Mouse (Mus musculus) embryonic facial prominence, embryonic 15.5 days (tissue): ENCODE data around the gene Gas2l2. TPM values are rescaled to one million over a fixed set of nuclear protein-coding genes. Genes with fewer than 3 reads are reported as not detected.

ENCODE experiments used
- ATAC-seq: fragments of 200-750 bp; cut with Nextera tagmentation; 2 replicates; pipeline ENCODE4 v1.8.0; 2017; ENCODE audit warnings: low read depth, moderate TSS enrichment; ENCODE audit not compliant: insufficient number of reproducible peaks, low FRiP score, low TSS enrichment
- H3K27ac ChIP-seq: fragments of 300-500 bp; sonication (generic); replicated peaks from 2 replicates; pipeline ENCODE4 v1.5.1; 2015; ENCODE audit warnings: mild to moderate bottlenecking, inconsistent platforms
- H3K27me3 ChIP-seq: fragments of 300-500 bp; sonication (generic); 2 replicates; pipeline ENCODE4 v1.6.1; 2015; ENCODE audit warnings: inconsistent platforms
- H3K36me3 ChIP-seq: fragments of 300-500 bp; sonication (generic); 2 replicates; pipeline ENCODE4 v1.6.1; 2015; ENCODE audit warnings: mild to moderate bottlenecking, inconsistent platforms
- H3K4me1 ChIP-seq: fragments of 300-500 bp; sonication (generic); 2 replicates; pipeline ENCODE4 v1.6.1; 2015; ENCODE audit warnings: inconsistent platforms
- H3K4me2 ChIP-seq: fragments of 300-500 bp; sonication (generic); replicated peaks from 2 replicates; pipeline ENCODE4 v1.6.1; 2015; ENCODE audit warnings: mild to moderate bottlenecking, inconsistent platforms
- H3K4me3 ChIP-seq: fragments of 300-500 bp; sonication (generic); replicated peaks from 2 replicates; pipeline ENCODE4 v1.5.1; 2015; ENCODE audit warnings: mild to moderate bottlenecking, inconsistent platforms
- H3K9ac ChIP-seq: fragments of 300-500 bp; sonication (generic); 2 replicates; pipeline ENCODE4 v1.6.1; 2015; ENCODE audit warnings: inconsistent platforms
- H3K9me3 ChIP-seq: fragments of 300-500 bp; sonication (generic); replicated peaks from 2 replicates; pipeline ENCODE4 v1.6.1; 2016; ENCODE audit warnings: inconsistent platforms
- WGBS: fragments of 180-500 bp; shearing (Covaris S2); methylation state at CpG from one replicate; pipeline ENCODE4 v1.1.7; 2015; 5-methylcytosine and 5-hydroxymethylcytosine counted together
- polyA plus RNA-seq: library from polyadenylated mRNA; unstranded; fragments of >200 nt; fragmentation: Nextera tagmentation; extraction: Ambion mirVana; gene quantifications from 2 replicates; pipeline ENCODE4 v1.2.1, GENCODE M21; 2015

Gas2l2 gene
- polyA plus RNA-seq, 1 experiment from 2014 or later: 0.91 TPM

GRCm38 (mm10) chr11:83442596-83443267 lies 13.5 kb upstream of the Gas2l2 start:
- peak overlapping the region; percentile 36 for H3K4me2 ChIP-seq
- no peak for ATAC-seq

GRCm38 (mm10) chr11:83441235-83441634 lies 12.0 kb upstream of the Gas2l2 start:
- Histone ChIP-seq H3K27me3 (peaks cover 54% of the 10 kb centered on the region), H3K36me3 (no peaks in the 10 kb centered on the region), H3K4me3 (peak overlapping the region; percentile 64; the same call in 1 of the 2 replicates), H3K4me1 (peaks cover 21% of the 10 kb centered on the region), H3K27ac (no peak overlapping the region), H3K9ac (no peak overlapping the region), H3K9me3 (no peaks in the 10 kb centered on the region), H3K4me2 (peak overlapping the region; percentile 88)
- WGBS: 35% methylated on average over 7 of the region's 7 CpGs
- no peak for ATAC-seq

More at GRCm38 (mm10) chr11:83442596-83443267, 13.5 kb upstream of the Gas2l2 start:
- peaks cover 62% of the 10 kb centered on the region for H3K27me3 ChIP-seq
- H3K36me3 ChIP-seq: no peaks in the 10 kb centered on the region
- H3K27ac ChIP-seq: no peak overlapping the region
- peaks cover 24% of the 10 kb centered on the region for H3K4me1 ChIP-seq
- no peaks in the 10 kb centered on the region for H3K9me3 ChIP-seq
- 12% methylated on average over 29 of the region's 29 CpGs for WGBS
- H3K4me3 ChIP-seq: peak overlapping the region; percentile 17
- H3K9ac ChIP-seq: no peak overlapping the region

- peak overlapping the region; percentile 88 for H3K4me2 ChIP-seq
- peak; percentile 89 for ATAC-seq
These were observed 11.1 kb upstream of the Gas2l2 start for GRCm38 (mm10) chr11:83440081-83441064.

GRCm38 (mm10) chr11:83439426-83440060 lies 10.3 kb upstream of the Gas2l2 start:
- H3K9ac ChIP-seq: no peak overlapping the region
- WGBS: 32% methylated on average over 11 of the region's 11 CpGs
- H3K27ac ChIP-seq: no peak overlapping the region
- H3K9me3 ChIP-seq: no peaks in the 10 kb centered on the region
- peaks cover 15% of the 10 kb centered on the region for H3K4me1 ChIP-seq
- peaks cover 42% of the 10 kb centered on the region for H3K27me3 ChIP-seq
- H3K4me2 ChIP-seq: peak overlapping the region; percentile 88
- H3K4me3 ChIP-seq: peak overlapping the region; percentile 64
- H3K36me3 ChIP-seq: no peaks in the 10 kb centered on the region
- no peak for ATAC-seq

More at GRCm38 (mm10) chr11:83440081-83441064, 11.1 kb upstream of the Gas2l2 start:
- Histone ChIP-seq H3K4me1 (peaks cover 21% of the 10 kb centered on the region), H3K27me3 (peaks cover 46% of the 10 kb centered on the region), H3K36me3 (no peaks in the 10 kb centered on the region), H3K4me3 (peak overlapping the region; percentile 64), H3K9ac (peak overlapping the region; percentile 33), H3K27ac (no peak overlapping the region), H3K9me3 (no peaks in the 10 kb centered on the region)
- under 1% methylated on average over 65 of the region's 75 CpGs for WGBS

GRCm38 (mm10) chr11:83437377-83437776 lies 8.1 kb upstream of the Gas2l2 start, which contains the start of gene 1700020L24Rik:
Gene 1700020L24Rik (plus strand): TSS chr11:83437677.
- WGBS: 73% methylated on average over 1 of the region's 1 CpGs
- no peak within 1 kb of the TSS for H3K4me3 ChIP-seq
- no peak within 1 kb of the TSS for H3K27ac ChIP-seq
- H3K4me1 ChIP-seq: peaks cover 4% of the 10 kb centered on the region
- no peaks in the 10 kb centered on the region for H3K9me3 ChIP-seq
- ATAC-seq: no peak
- no peak within 1 kb of the TSS for H3K9ac ChIP-seq
- H3K4me2 ChIP-seq: no peak within 1 kb of the TSS
- H3K36me3 ChIP-seq: no peaks in the 10 kb centered on the region
- H3K27me3 ChIP-seq: peaks cover 20% of the 10 kb centered on the region

GRCm38 (mm10) chr11:83432533-83432932 lies 3.3 kb upstream of the Gas2l2 start:
- no peak overlapping the region for H3K27ac ChIP-seq
- H3K9me3 ChIP-seq: no peaks in the 10 kb centered on the region
- peaks cover 20% of the 10 kb centered on the region for H3K27me3 ChIP-seq
- WGBS: 81% methylated on average over 2 of the region's 2 CpGs
- no peak overlapping the region for H3K9ac ChIP-seq
- 0 out of 2 replicates have a peak, but pooled peaks cover 5% of the 10 kb centered on the region for H3K4me1 ChIP-seq
- no peak overlapping the region for H3K4me3 ChIP-seq
- ATAC-seq: no peak
- H3K4me2 ChIP-seq: no peak overlapping the region
- no peaks in the 10 kb centered on the region for H3K36me3 ChIP-seq

- peaks cover 45% of the 10 kb centered on the region for H3K27me3 ChIP-seq
- H3K27ac ChIP-seq: no peak overlapping the region
- H3K4me2 ChIP-seq: peak overlapping the region; percentile 12; the same call in 1 of the 2 replicates
- H3K4me3 ChIP-seq: no peak overlapping the region
- WGBS: 30% methylated on average over 17 of the region's 17 CpGs
- peaks cover 10% of the 10 kb centered on the region for H3K4me1 ChIP-seq
- no peak for ATAC-seq
- no peak overlapping the region for H3K9ac ChIP-seq
- no peaks in the 10 kb centered on the region for H3K9me3 ChIP-seq
- no peaks in the 10 kb centered on the region for H3K36me3 ChIP-seq
These were observed 2.3 kb downstream of the Gas2l2 start for GRCm38 (mm10) chr11:83426964-83427363.

- H3K4me1 ChIP-seq: peaks cover 8% of the 10 kb centered on the region
- no peak overlapping the region for H3K4me3 ChIP-seq
- H3K27ac ChIP-seq: no peak overlapping the region
- no peaks in the 10 kb centered on the region for H3K9me3 ChIP-seq
- H3K36me3 ChIP-seq: no peaks in the 10 kb centered on the region
- no peak for ATAC-seq
- H3K4me2 ChIP-seq: no peak overlapping the region
- 5% methylated on average over 8 of the region's 8 CpGs for WGBS
- no peak overlapping the region for H3K9ac ChIP-seq
- peaks cover 63% of the 10 kb centered on the region for H3K27me3 ChIP-seq
These were observed 4.6 kb downstream of the Gas2l2 start for GRCm38 (mm10) chr11:83424681-83425080.

GRCm38 (mm10) chr11:83421305-83421704 lies 8.0 kb downstream of the Gas2l2 start:
- ATAC-seq: no peak
- H3K27me3 ChIP-seq: peaks cover 56% of the 10 kb centered on the region
- H3K9ac ChIP-seq: no peak overlapping the region
- 2% methylated on average over 9 of the region's 9 CpGs for WGBS
- peaks cover 5% of the 10 kb centered on the region for H3K4me1 ChIP-seq
- H3K9me3 ChIP-seq: no peaks in the 10 kb centered on the region
- no peak overlapping the region for H3K4me3 ChIP-seq
- no peak overlapping the region for H3K4me2 ChIP-seq
- no peaks in the 10 kb centered on the region for H3K36me3 ChIP-seq
- H3K27ac ChIP-seq: no peak overlapping the region

- Histone ChIP-seq H3K9ac (no peak overlapping the region), H3K36me3 (no peaks in the 10 kb centered on the region), H3K27ac (no peak overlapping the region), H3K4me1 (peaks cover 5% of the 10 kb centered on the region), H3K27me3 (peaks cover 47% of the 10 kb centered on the region), H3K4me2 (no peak overlapping the region), H3K4me3 (no peak overlapping the region), H3K9me3 (no peaks in the 10 kb centered on the region)
- WGBS: 44% methylated on average over 4 of the region's 4 CpGs
- ATAC-seq: no peak
These were observed 8.9 kb downstream of the Gas2l2 start for GRCm38 (mm10) chr11:83420338-83420737.

GRCm38 (mm10) chr11:83418566-83418965 lies 10.7 kb downstream of the Gas2l2 start:
- H3K27ac ChIP-seq: no peak overlapping the region
- H3K36me3 ChIP-seq: no peaks in the 10 kb centered on the region
- no peaks in the 10 kb centered on the region for H3K9me3 ChIP-seq
- no peak for ATAC-seq
- WGBS: 6% methylated on average over 38 of the region's 38 CpGs
- H3K9ac ChIP-seq: no peak overlapping the region
- peaks cover 5% of the 10 kb centered on the region for H3K4me1 ChIP-seq
- 0 out of 2 replicates have a peak overlapping the region, but pooled peaks have one; percentile 12 for H3K4me2 ChIP-seq
- 0 out of 2 replicates have a peak overlapping the region, but pooled peaks have one; percentile 11 for H3K4me3 ChIP-seq
- H3K27me3 ChIP-seq: peaks cover 47% of the 10 kb centered on the region
